Mouse (Mus musculus): ENCODE data around the gene Ucp2. TPM values are rescaled to one million over a fixed set of nuclear protein-coding genes. Genes with fewer than 3 reads are reported as not detected.

Gene Ucp2
- polyA plus RNA-seq, 1 experiment from 2014 or later, result 47.7 TPM

GRCm38 (mm10) chr7:100495581-100496251 lies 2.6 kb downstream of the Ucp2 start:
- ChIA-PET CTCF (no interaction called here), POLR2A (no interaction called here)
- DNase-seq (ENCODE audit: low read depth, low spot score) (no peak), ATAC-seq (peak; percentile 18)
- H3K27me3 ChIP-seq, result no peaks in the 10 kb centered on the region
- TF ChIP-seq CTCF (IDR thresholded peaks at IDR 0.05), result no peak
- in situ Hi-C loops (cut with MboI; ENCODE audit: low pct_unique_long_range_greater_than_20kb), result no loop called here

DNA sequence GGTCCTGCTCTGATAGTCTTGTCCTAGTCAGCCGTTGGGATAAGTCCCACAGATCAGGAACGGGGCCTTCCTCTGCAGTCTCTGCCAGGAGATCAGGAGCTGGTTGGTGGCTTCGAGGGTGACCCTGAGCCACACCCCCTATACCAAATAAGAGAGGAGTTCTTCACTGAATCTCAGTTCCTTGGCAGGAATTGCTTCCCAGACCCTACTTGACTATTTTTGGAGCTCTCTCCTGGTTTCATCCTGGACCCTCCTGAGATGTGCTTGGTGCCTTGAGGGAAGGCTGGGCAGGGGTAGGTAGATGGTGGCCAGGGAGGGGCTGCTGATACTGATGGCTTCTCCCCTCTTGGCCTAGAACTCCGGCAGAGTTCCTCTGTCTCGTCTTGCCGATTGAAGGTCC lies 3.2 kb downstream of the Ucp2 start:
- ChIA-PET POLR2A (no interaction called here), CTCF (no interaction called here)
- ATAC-seq, result no peak
- no peaks in the 10 kb centered on the region for H3K27me3 ChIP-seq
- no peak for DNase-seq (ENCODE audit: low read depth, low spot score)
- no peak for TF ChIP-seq CTCF (IDR thresholded peaks at IDR 0.05)
- in situ Hi-C loops (cut with MboI; ENCODE audit: low pct_unique_long_range_greater_than_20kb), result no loop called here

DNA sequence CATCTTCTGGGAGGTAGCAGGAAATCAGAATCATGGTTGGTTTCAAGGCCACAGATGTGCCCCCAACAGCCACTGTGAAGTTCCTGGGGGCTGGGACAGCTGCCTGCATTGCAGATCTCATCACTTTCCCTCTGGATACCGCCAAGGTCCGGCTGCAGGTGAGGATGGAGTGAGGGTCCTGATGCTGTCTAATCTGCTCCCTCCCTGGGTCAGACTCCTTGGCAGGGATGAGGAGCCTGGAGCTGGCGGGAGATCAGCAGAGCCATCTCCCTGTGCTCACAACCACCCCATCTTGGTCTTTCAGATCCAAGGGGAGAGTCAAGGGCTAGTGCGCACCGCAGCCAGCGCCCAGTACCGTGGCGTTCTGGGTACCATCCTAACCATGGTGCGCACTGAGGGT lies 3.7 kb downstream of the Ucp2 start:
- ChIA-PET POLR2A (no interaction called here), CTCF (interaction anchor here (0.8 kb wide), 1 partner anchor 24 kb away, joined by 3 read pairs; no protein-coding TSS in a partner anchor)
- in situ Hi-C loops (cut with MboI; ENCODE audit: low pct_unique_long_range_greater_than_20kb), result no loop called here

DNA sequence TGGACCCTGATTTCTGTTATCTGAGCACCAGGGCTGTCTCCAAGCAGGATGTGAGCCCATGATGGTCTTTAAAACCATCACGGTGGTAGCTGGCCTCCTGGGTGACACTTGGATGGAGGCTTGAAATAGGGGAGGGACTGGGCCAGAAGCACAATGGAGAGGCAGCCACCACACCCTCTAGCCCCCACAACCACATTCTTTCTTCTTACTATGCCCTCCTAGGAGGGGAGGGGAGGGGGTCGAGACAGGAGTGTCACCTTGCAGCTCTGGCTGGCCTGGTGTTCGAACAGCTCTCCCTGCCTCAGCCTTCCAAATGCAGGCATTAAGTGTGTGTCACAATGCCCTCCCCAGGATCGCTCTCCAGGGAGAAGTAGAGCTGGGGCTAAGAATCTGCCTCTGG lies 4.3 kb downstream of the Ucp2 start:
- no peak for ATAC-seq
- ChIA-PET POLR2A (no interaction called here), CTCF (interaction anchor here (0.8 kb wide), 1 partner anchor 23 kb away, joined by 3 read pairs; no protein-coding TSS in a partner anchor)
- no peak for DNase-seq (ENCODE audit: low read depth, low spot score)
- TF ChIP-seq CTCF (IDR thresholded peaks at IDR 0.05), result no peak
- in situ Hi-C loops (cut with MboI; ENCODE audit: low pct_unique_long_range_greater_than_20kb), result no loop called here
- no peaks in the 10 kb centered on the region for H3K27me3 ChIP-seq

More for the DNA sequence above, 3.7 kb downstream of the Ucp2 start:
- TF ChIP-seq CTCF (IDR thresholded peaks at IDR 0.05), result no peak
- no peaks in the 10 kb centered on the region for H3K27me3 ChIP-seq
- ATAC-seq (no peak), DNase-seq (ENCODE audit: low read depth, low spot score) (no peak)

GRCm38 (mm10) chr7:100497982-100498381 lies 4.8 kb downstream of the Ucp2 start:
- TF ChIP-seq CTCF (IDR thresholded peaks at IDR 0.05), result no peak
- ChIA-PET POLR2A (no interaction called here), CTCF (interaction anchor here (0.8 kb wide), 1 partner anchor 23 kb away, joined by 3 read pairs; no protein-coding TSS in a partner anchor)
- no peaks in the 10 kb centered on the region for H3K27me3 ChIP-seq
- ATAC-seq (no peak), DNase-seq (ENCODE audit: low read depth, low spot score) (no peak)
- in situ Hi-C loops (cut with MboI; ENCODE audit: low pct_unique_long_range_greater_than_20kb), result no loop called here

DNA sequence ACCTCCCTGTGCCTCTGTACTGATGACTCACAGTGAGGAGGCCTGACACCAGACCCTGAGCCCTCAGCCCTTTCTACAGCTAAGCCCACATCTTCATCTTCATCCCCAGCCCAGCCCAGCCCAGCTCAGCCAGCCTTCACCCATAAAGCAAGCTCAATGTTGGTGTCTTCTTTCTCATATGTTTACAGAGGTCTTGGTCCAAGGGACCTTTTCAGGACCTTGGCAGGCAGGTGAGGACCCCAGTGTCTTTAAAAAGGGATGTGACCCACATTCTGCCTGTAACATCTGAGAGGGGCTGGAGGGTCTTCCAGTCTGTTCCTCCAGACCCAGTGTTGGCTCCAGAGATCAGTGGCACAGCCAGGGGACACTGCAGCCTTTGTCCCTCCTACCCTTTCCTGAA lies 6.3 kb downstream of the Ucp2 start:
- CTCF ChIA-PET, result no interaction called here
- in situ Hi-C loops (cut with MboI; ENCODE audit: low pct_unique_long_range_greater_than_20kb), result no loop called here
- TF ChIP-seq CTCF (IDR thresholded peaks at IDR 0.05), result no peak
- H3K27me3 ChIP-seq, result no peaks in the 10 kb centered on the region
- DNase-seq (ENCODE audit: low read depth, low spot score) (no peak), ATAC-seq (no peak)
- POLR2A ChIA-PET, result no interaction called here

DNA sequence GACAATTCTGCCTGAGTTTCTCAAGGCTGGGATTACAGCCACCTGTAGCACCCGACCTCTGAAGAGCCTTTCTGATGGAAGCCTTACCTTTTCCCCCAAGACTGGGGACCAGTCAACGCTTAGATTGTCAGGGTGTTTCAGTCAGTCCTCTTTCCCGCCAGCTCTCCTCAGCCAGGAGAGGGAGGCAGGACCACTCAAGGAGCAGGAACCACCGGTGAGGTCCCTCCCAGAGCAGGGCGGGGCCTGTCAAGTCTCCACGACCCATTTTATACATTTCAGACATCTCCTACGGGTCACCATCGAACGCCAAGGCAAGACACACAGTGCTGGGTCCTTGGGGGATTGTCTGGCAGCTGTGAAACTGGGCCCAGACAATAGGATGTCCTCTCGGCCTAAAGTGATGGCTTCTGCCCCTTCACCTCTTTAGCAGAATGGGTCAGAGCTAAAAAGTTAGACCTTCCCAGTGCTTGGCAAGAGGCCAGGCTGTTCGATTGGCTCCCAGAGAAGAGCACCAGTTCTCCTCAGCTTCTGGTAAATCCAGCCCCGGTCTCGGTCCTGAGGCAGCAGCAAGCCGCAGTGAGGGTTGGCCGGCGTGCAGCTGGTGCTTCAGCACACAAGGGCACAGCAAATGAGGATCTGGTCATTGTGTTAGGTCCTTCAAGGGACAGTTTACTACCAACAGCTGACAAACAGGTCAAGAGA lies 7.3 kb downstream of the Ucp2 start:
- in situ Hi-C loops (cut with MboI; ENCODE audit: low pct_unique_long_range_greater_than_20kb), result no loop called here
- DNase-seq (ENCODE audit: low read depth, low spot score) (no peak), ATAC-seq (no peak)
- H3K27me3 ChIP-seq, result no peaks in the 10 kb centered on the region
- ChIA-PET CTCF (no interaction called here), POLR2A (interaction anchor here (1.1 kb wide), 1 partner anchor 10 kb away, joined by 3 read pairs; no protein-coding TSS in a partner anchor)
- TF ChIP-seq CTCF (IDR thresholded peaks at IDR 0.05), result no peak

- TF ChIP-seq CTCF (IDR thresholded peaks at IDR 0.05), result no peak
- ChIA-PET CTCF (no interaction called here), POLR2A (interaction anchor here (0.5 kb wide), 1 partner anchor 14 kb away, joined by 3 read pairs; no protein-coding TSS in a partner anchor)
- no peaks in the 10 kb centered on the region for H3K27me3 ChIP-seq
- no peak for ATAC-seq
- in situ Hi-C loops (cut with MboI; ENCODE audit: low pct_unique_long_range_greater_than_20kb), result no loop called here
- DNase-seq (ENCODE audit: low read depth, low spot score), result no peak
These were observed 8.1 kb downstream of the Ucp2 start for GRCm38 (mm10) chr7:100501027-100501843.

- DNase-seq (ENCODE audit: low read depth, low spot score) (no peak), ATAC-seq (no peak)
- in situ Hi-C loops (cut with MboI; ENCODE audit: low pct_unique_long_range_greater_than_20kb), result no loop called here
These were observed 8.8 kb downstream of the Ucp2 start for GRCm38 (mm10) chr7:100501844-100502373.

GRCm38 (mm10) chr7:100502374-100502922 lies 9.3 kb downstream of the Ucp2 start:
- in situ Hi-C loops (cut with MboI; ENCODE audit: low pct_unique_long_range_greater_than_20kb), result no loop called here
- TF ChIP-seq CTCF (IDR thresholded peaks at IDR 0.05), result no peak
- ChIA-PET CTCF (interaction anchor here (0.9 kb wide), 1 partner anchor 17 kb away, joined by 3 read pairs; no protein-coding TSS in a partner anchor), POLR2A (no interaction called here)
- no peaks in the 10 kb centered on the region for H3K27me3 ChIP-seq
- no peak for DNase-seq (ENCODE audit: low read depth, low spot score)
- ATAC-seq, result no peak

More at GRCm38 (mm10) chr7:100501844-100502373, 8.8 kb downstream of the Ucp2 start:
- TF ChIP-seq CTCF (IDR thresholded peaks at IDR 0.05), result no peak
- no peaks in the 10 kb centered on the region for H3K27me3 ChIP-seq
- POLR2A ChIA-PET, result interaction anchor here (0.5 kb wide), 1 partner anchor 14 kb away, joined by 3 read pairs; no protein-coding TSS in a partner anchor
- CTCF ChIA-PET, result interaction anchor here (0.9 kb wide), 1 partner anchor 18 kb away, joined by 3 read pairs; no protein-coding TSS in a partner anchor

Measured in Patski (cell line).